Mouse (Mus musculus) stomach, embryonic 16.5 days (tissue): ENCODE results near the gene Hipk4. TPM values are rescaled to one million over a fixed set of nuclear protein-coding genes. Genes with fewer than 3 reads are reported as not detected.

Experiments
- ATAC-seq: fragments of 200-750 bp; cut with Nextera tagmentation; 2 replicates; pipeline ENCODE4 v1.8.0; 2017; ENCODE audit warnings: moderate number of reproducible peaks, moderate TSS enrichment; ENCODE audit not compliant: insufficient read depth, low FRiP score
- H3K27ac ChIP-seq: fragments of 300-500 bp; sonication (generic); 2 replicates; pipeline ENCODE4 v1.5.1; 2014; ENCODE audit warnings: low read length
- H3K27me3 ChIP-seq: fragments of 300-500 bp; sonication (generic); 2 replicates; pipeline ENCODE4 v1.6.1; 2014; ENCODE audit warnings: low read length, control low read depth, mixed read lengths; ENCODE audit not compliant: control insufficient read depth, insufficient read depth
- H3K36me3 ChIP-seq: fragments of 300-500 bp; sonication (generic); 2 replicates; pipeline ENCODE4 v1.6.1; 2014; ENCODE audit warnings: low read length; ENCODE audit not compliant: control insufficient read depth, insufficient read depth
- H3K4me1 ChIP-seq: fragments of 300-500 bp; sonication (generic); 2 replicates; pipeline ENCODE4 v1.6.1; 2014; ENCODE audit warnings: low read length, control low read depth, mixed read lengths; ENCODE audit not compliant: control insufficient read depth, insufficient read depth
- H3K4me2 ChIP-seq: fragments of 300-500 bp; sonication (generic); 2 replicates; pipeline ENCODE4 v1.6.1; 2014; ENCODE audit warnings: low read depth, low read length, mixed read lengths
- H3K4me3 ChIP-seq: fragments of 300-500 bp; sonication (generic); replicated peaks from 2 replicates; pipeline ENCODE4 v1.5.1; 2014; ENCODE audit warnings: mild to moderate bottlenecking, low read length
- H3K9ac ChIP-seq: fragments of 300-500 bp; sonication (generic); 2 replicates; pipeline ENCODE4 v1.6.1; 2014; ENCODE audit warnings: low read length
- H3K9me3 ChIP-seq: fragments of 300-500 bp; sonication (generic); replicated peaks from 2 replicates; pipeline ENCODE4 v1.6.1; 2016; ENCODE audit warnings: low read length, control low read depth; ENCODE audit not compliant: control insufficient read depth
- WGBS: fragments of 180-500 bp; shearing (Covaris S2); extraction: QIAGEN DNeasy Blood & Tissue Kit; methylation state at CpG from one replicate; pipeline ENCODE4 v1.1.7; 2014; 5-methylcytosine and 5-hydroxymethylcytosine counted together
- polyA plus RNA-seq: library from polyadenylated mRNA; unstranded; fragments of >200 nt; fragmentation: Nextera tagmentation; extraction: Ambion mirVana; gene quantifications from 2 replicates; pipeline ENCODE4 v1.2.1, GENCODE M21; 2015

Gene Hipk4
- polyA plus RNA-seq, 1 experiment from 2014 or later = 0.79 TPM

DNA sequence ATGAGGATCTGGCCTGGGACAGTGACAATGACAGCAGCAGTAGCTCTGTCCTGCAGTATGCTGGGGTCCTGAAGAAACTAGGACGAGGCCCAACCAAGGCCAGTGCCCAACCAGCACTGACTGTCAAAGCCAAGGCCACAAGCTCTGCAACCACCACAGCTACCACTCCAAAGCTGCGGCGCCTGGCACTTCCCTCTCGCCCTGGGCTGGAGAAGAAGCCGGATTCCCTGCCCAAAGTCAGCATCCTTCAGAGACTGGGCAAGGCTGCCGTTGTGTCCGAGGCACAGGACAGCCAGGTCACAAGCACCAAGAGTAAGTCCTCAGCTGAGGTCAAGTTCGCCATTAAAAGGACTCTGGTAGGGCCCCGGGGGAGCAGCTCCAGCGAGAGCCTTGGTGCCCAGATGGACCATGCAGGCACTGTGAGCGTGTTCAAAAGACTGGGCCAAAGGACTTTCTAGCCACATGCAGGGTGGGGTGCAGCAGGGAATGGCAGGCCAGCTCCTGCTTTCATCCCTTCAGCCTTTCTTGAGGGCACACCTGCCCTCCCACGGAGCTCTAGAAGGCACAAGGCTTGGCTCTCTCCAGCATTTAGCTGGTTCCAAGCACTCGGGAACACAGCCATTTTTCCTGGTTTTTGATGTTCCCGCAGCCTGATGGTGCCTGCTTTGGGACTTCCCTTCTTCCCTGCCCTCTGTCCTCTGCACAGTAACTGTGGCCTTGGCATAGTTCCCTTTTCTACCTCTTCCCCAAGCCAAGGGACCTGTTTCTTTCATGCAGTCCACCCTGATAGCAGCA lies 57.5 kb downstream of the Hipk4 start:
- Histone ChIP-seq H3K4me2 (no peak overlapping the region), H3K27me3 (no peaks in the 10 kb centered on the region), H3K9ac (no peak overlapping the region), H3K36me3 (peaks cover 4% of the 10 kb centered on the region), H3K27ac (no peak overlapping the region), H3K9me3 (no peaks in the 10 kb centered on the region), H3K4me3 (no peak overlapping the region), H3K4me1 (no peaks in the 10 kb centered on the region)
- no peak for ATAC-seq
- 91% methylated on average over 14 of the region's 14 CpGs for WGBS

Other genes with a start within 250 kb of the Hipk4 start
- 170 and 202 TPM in 2 replicates for gene Ltbp4, start 185.6 kb upstream of the Hipk4 start, polyA plus RNA-seq
- gene Shkbp1, start 167.2 kb upstream of the Hipk4 start, polyA plus RNA-seq = 41.0 and 41.7 TPM in 2 replicates
- 3.0 TPM in 1 of 2 replicates, not detected in the other for gene Gm20479, start 165.8 kb upstream of the Hipk4 start, polyA plus RNA-seq
- gene Sptbn4, start 75.6 kb upstream of the Hipk4 start, polyA plus RNA-seq = 0.50 and 0.57 TPM in 2 replicates
- gene Blvrb, start 75.3 kb upstream of the Hipk4 start, polyA plus RNA-seq = 112 and 113 TPM in 2 replicates
- 38.1 and 39.4 TPM in 2 replicates for gene Sertad3, start 49.5 kb upstream of the Hipk4 start, polyA plus RNA-seq
- gene Sertad1, start 36.4 kb upstream of the Hipk4 start, polyA plus RNA-seq = 42.0 and 45.9 TPM in 2 replicates
- gene Prx, start 23.9 kb upstream of the Hipk4 start, polyA plus RNA-seq = 3.7 and 4.0 TPM in 2 replicates
- 93.5 and 107 TPM in 2 replicates for gene Pld3, start 30.0 kb downstream of the Hipk4 start, polyA plus RNA-seq
- gene 2310022A10Rik, start 30.0 kb downstream of the Hipk4 start, polyA plus RNA-seq = 23.0 and 25.6 TPM in 2 replicates
- 79.0 and 84.6 TPM in 2 replicates for gene Akt2, start 68.3 kb downstream of the Hipk4 start, polyA plus RNA-seq
- 0.94 and 1.3 TPM in 2 replicates for gene Ttc9b, start 130.6 kb downstream of the Hipk4 start, polyA plus RNA-seq
- 2.7 and 4.1 TPM in 2 replicates for gene Map3k10, start 151.3 kb downstream of the Hipk4 start, polyA plus RNA-seq
- 2.5 and 4.1 TPM in 2 replicates for gene Zfp607b, start 166.1 kb downstream of the Hipk4 start, polyA plus RNA-seq
- gene Zfp60, start 208.1 kb downstream of the Hipk4 start, polyA plus RNA-seq = 27.8 and 28.2 TPM in 2 replicates